Mouse (Mus musculus) liver, embryonic 15.5 days (tissue): ENCODE results near the gene Kif24. TPM values are rescaled to one million over a fixed set of nuclear protein-coding genes. Genes with fewer than 3 reads are reported as not detected.

Experiments used
- ATAC-seq: fragments of 200-750 bp; cut with Nextera tagmentation; 2 replicates; pipeline ENCODE4 v1.8.0; 2017; ENCODE audit warnings: moderate number of reproducible peaks, mild to moderate bottlenecking, moderate library complexity; ENCODE audit not compliant: insufficient read depth
- H3K27ac ChIP-seq: fragments of 300-500 bp; sonication (generic); replicated peaks from 2 replicates; pipeline ENCODE4 v1.5.1; 2015; ENCODE audit warnings: mild to moderate bottlenecking, inconsistent platforms
- H3K27me3 ChIP-seq: fragments of 300-500 bp; sonication (generic); 2 replicates; pipeline ENCODE4 v1.6.1; 2015; ENCODE audit warnings: mild to moderate bottlenecking, inconsistent platforms
- H3K36me3 ChIP-seq: fragments of 300-500 bp; sonication (generic); replicated peaks from 2 replicates; pipeline ENCODE4 v1.6.1; 2015; ENCODE audit warnings: moderate library complexity, mild to moderate bottlenecking, inconsistent platforms
- H3K4me1 ChIP-seq: fragments of 300-500 bp; sonication (generic); replicated peaks from 2 replicates; pipeline ENCODE4 v1.6.1; 2015; ENCODE audit warnings: inconsistent platforms
- H3K4me2 ChIP-seq: fragments of 300-500 bp; sonication (generic); 2 replicates; pipeline ENCODE4 v1.6.1; 2015; ENCODE audit warnings: moderate library complexity, mild to moderate bottlenecking, inconsistent platforms
- H3K4me3 ChIP-seq: fragments of 300-500 bp; sonication (generic); replicated peaks from 2 replicates; pipeline ENCODE4 v1.5.1; 2015; ENCODE audit warnings: mild to moderate bottlenecking, inconsistent platforms
- H3K9ac ChIP-seq: fragments of 300-500 bp; sonication (generic); 2 replicates; pipeline ENCODE4 v1.6.1; 2015; ENCODE audit warnings: moderate library complexity, mild to moderate bottlenecking, inconsistent platforms
- H3K9me3 ChIP-seq: fragments of 300-500 bp; sonication (generic); replicated peaks from 2 replicates; pipeline ENCODE4 v1.6.1; 2016; ENCODE audit warnings: inconsistent platforms
- WGBS: fragments of 180-500 bp; shearing (Covaris S2); methylation state at CpG from one replicate; pipeline ENCODE4 v1.1.7; 2015; ENCODE audit warnings: mixed read lengths; ENCODE audit not compliant: insufficient replicate concordance; 5-methylcytosine and 5-hydroxymethylcytosine counted together
- polyA plus RNA-seq: library from polyadenylated mRNA; unstranded; fragments of >200 nt; fragmentation: Nextera tagmentation; extraction: Ambion mirVana; gene quantifications from 2 replicates; pipeline ENCODE4 v1.2.1, GENCODE M21; 2015

Gene Kif24
- polyA plus RNA-seq, 1 experiment from 2014 or later = 5.5 TPM

DNA sequence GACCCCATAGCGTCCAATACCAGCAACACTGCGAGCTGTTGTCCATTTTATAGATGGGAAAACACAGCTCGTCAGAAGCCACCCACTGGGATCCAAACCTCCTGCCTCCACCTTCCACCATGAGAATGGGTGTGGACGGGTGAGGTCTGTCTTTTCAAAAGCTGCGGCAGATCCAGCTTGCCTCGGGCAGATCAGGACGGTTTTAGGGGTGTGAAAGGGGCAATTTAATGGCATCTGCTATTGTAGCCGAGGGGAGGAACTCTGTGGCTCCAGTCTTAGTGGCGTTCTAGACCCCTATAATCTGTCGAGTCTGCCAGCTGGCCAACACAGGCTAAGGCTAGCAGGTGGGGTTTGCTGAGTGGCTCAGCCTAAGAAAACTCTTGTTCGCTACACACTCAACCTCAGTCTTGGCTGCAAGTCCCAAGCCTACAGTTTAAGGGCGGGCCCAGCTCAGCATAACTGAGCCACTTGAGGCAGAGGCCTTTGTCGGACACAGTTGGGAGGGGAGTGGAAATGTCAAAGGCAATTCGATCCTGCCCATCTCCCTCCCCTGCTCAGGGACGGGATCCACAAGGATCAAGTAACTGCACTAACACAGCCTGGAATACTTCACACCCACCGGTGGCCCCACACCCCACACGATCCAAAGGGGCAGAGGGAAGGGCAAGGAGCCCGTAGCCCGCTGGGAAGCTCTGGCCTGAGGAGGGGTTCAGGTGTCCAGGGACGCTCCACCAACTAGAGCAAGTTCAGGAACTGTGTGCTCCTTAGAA lies 37.7 kb upstream of the Kif24 start:
- WGBS = 11% methylated on average over 20 of the region's 20 CpGs
- ATAC-seq = peak; percentile 15
- H3K27ac ChIP-seq = no peak overlapping the region

DNA sequence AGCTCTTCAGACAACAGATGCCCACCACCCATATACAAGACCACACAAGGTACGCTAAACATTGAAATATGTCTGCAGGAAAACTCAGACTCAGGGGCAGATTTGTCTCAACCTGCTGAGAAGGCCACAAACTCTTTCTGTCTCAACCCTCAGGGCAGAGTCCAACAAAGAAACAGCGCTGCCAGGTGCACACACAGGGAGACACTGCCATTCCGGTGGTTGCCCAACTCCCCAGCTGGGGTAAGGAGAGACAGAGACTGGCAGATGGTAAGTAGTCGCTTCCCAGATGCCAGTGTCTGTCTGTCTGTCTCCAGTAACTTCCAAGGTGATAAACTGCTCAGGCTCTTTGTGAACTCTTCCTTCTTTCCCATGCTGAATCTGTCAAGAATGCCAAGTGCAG lies 36.1 kb upstream of the Kif24 start:
- Histone ChIP-seq H3K36me3 (no peaks in the 10 kb centered on the region), H3K4me2 (no peak overlapping the region), H3K9me3 (no peaks in the 10 kb centered on the region), H3K27ac (no peak overlapping the region), H3K4me1 (peaks cover 32% of the 10 kb centered on the region), H3K4me3 (no peak overlapping the region), H3K9ac (no peak overlapping the region), H3K27me3 (peaks cover 74% of the 10 kb centered on the region)
- no peak for ATAC-seq
- WGBS = 60% methylated on average over 4 of the region's 4 CpGs

More for the DNA sequence above, 37.7 kb upstream of the Kif24 start:
- H3K9me3 ChIP-seq = no peaks in the 10 kb centered on the region
- no peaks in the 10 kb centered on the region for H3K36me3 ChIP-seq
- peak overlapping the region; percentile 70 for H3K4me2 ChIP-seq
- H3K27me3 ChIP-seq = peaks cover 74% of the 10 kb centered on the region
- H3K9ac ChIP-seq = no peak overlapping the region
- H3K4me1 ChIP-seq = peaks cover 46% of the 10 kb centered on the region
- peak overlapping the region; percentile 46 for H3K4me3 ChIP-seq

DNA sequence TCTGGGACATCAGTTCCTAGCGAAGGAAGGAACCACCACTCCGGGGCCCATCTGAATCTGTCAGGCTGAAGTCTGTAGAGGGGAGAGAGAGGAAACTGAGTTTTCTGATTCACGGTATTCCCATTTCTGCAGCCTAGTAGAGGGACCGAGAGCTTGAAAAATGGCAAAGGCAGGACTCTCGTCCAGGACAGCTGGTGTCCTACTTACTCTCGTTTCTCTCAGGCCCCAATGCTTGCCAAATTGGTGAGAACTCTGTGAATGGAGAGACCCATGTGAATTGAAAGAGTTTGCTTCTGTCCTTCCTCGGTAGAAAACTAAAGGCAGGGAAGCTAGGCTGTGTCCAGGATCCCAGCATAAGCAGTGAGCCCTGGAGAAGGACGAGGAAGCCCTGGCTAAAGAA lies 34.9 kb upstream of the Kif24 start:
- H3K4me3 ChIP-seq = no peak overlapping the region
- ATAC-seq = no peak
- peaks cover 34% of the 10 kb centered on the region for H3K4me1 ChIP-seq
- no peaks in the 10 kb centered on the region for H3K36me3 ChIP-seq
- H3K9me3 ChIP-seq = no peaks in the 10 kb centered on the region
- H3K27ac ChIP-seq = no peak overlapping the region
- peaks cover 84% of the 10 kb centered on the region for H3K27me3 ChIP-seq
- no peak overlapping the region for H3K4me2 ChIP-seq
- no peak overlapping the region for H3K9ac ChIP-seq
- 56% methylated on average over 8 of the region's 8 CpGs for WGBS

DNA sequence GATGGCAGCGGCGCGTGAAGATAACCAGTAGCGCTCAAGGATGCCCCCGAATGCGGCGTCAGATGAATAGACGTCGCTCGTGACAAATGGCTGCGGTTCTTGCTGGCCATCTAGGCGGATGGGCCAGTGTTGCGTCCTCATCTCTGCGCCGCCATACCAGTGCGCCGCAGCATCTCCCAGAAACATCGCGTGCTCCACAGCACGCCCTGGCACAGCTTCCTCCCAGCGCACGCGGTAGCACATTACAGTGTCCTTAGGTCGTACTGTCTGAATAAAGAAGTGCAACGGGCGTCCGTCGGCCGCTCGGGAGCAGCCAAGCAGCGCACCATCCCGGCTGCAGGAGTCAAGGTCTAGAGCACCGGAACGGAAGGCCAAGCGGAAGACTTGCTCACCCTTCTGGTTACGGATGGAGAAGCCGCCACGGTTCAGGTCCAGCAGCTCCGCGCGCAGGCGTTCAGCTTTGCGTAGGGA lies 34.3 kb upstream of the Kif24 start:
- no peak overlapping the region for H3K4me3 ChIP-seq
- no peaks in the 10 kb centered on the region for H3K9me3 ChIP-seq
- ATAC-seq = no peak
- H3K9ac ChIP-seq = no peak overlapping the region
- 4% methylated on average over 43 of the region's 43 CpGs for WGBS
- peaks cover 88% of the 10 kb centered on the region for H3K27me3 ChIP-seq
- H3K4me2 ChIP-seq = peak overlapping the region; percentile 40; the same call in 1 of the 2 replicates
- H3K27ac ChIP-seq = no peak overlapping the region
- H3K4me1 ChIP-seq = peaks cover 37% of the 10 kb centered on the region
- H3K36me3 ChIP-seq = no peaks in the 10 kb centered on the region

DNA sequence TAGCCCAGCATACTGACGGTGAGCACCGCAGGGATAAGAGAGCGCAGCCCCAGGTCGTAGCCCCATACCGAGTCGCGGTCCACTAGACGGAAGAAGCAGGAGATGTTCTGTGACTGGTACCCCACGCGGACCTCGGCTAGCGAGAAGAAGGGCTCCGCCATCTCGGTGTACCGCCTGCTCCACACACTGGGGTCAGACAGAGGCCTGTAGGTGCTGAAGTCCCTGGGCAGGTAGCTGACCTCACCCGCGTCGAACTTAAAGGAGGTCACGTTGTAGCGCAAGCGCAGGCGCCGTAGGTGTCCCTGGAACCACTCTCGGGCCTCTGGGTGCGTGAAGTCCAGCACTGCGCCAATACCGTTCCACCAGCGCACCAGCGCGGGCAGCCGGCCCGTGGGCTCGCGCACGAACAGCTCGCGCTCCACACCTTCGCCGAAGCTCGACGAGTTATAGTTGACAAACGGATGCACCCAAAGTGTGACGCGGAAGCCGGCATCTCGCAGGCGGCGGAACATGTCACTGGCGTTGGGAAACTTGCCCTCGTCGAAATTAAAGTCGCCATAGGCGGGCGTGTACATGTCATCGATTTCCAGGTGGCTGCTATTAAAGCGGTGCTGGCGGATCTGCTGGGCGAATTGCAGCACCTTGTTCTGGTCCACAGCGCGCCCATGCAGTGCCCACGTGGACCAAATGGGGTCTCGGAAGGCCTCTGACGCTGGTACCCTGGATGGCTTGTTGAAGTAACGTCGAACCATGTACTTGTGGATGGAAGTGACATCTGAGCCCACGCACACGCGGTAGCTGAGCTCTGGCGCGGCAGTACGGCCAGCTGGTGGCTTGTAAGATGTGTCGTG lies 33.5 kb upstream of the Kif24 start:
- Histone ChIP-seq H3K4me2 (peak overlapping the region; percentile 40), H3K9ac (no peak overlapping the region), H3K27ac (no peak overlapping the region), H3K36me3 (no peaks in the 10 kb centered on the region), H3K4me1 (peaks cover 42% of the 10 kb centered on the region), H3K27me3 (peaks cover 88% of the 10 kb centered on the region), H3K9me3 (no peaks in the 10 kb centered on the region), H3K4me3 (0 out of 2 replicates have a peak overlapping the region, but pooled peaks have one; percentile 4)
- 5% methylated on average over 72 of the region's 72 CpGs for WGBS
- no peak for ATAC-seq

DNA sequence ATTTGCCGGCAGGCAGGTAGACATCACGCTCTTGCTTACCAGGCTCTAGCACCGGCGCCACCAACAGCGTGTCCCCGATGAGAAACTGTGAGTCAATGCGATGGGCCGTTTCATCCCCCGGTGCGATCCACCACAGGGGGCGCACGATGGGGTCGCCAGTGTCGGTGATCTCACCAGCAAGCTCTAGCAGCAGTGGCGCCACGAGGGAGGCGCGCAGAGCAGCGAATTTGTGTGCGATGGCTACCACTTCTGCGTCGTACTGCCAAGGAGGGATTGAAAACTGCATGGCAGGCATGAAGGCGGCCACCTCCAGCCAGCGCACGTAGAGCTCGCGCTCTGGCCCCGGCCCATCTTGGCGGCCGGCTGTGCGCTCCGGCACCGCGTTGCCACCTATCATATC lies 32.9 kb upstream of the Kif24 start:
- no peak overlapping the region for H3K27ac ChIP-seq
- no peaks in the 10 kb centered on the region for H3K9me3 ChIP-seq
- no peaks in the 10 kb centered on the region for H3K36me3 ChIP-seq
- no peak overlapping the region for H3K9ac ChIP-seq
- peaks cover 36% of the 10 kb centered on the region for H3K4me1 ChIP-seq
- 0 out of 2 replicates have a peak overlapping the region, but pooled peaks have one; percentile 4 for H3K4me3 ChIP-seq
- peaks cover 83% of the 10 kb centered on the region for H3K27me3 ChIP-seq
- H3K4me2 ChIP-seq = peak overlapping the region; percentile 40
- 2% methylated on average over 34 of the region's 34 CpGs for WGBS
- no peak for ATAC-seq

DNA sequence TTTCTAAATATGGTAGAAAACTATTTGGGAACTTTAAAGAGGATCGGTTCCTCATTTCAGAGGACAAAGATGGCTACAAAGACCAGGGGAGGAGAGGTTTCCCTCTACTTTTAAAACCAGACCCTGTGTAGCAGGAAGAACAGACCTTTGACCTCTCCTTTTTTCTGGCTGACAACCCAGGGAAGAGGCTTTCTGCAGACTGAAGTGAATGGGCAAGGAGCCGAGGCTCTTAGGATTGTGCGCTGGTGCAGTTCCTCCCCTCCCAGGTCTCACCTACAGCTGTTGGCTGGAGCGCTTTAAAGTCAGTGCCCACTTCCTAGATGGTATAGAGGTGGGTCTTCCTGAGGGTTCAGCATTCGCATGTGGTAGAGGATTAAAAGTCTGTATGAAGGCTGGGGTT lies 32.4 kb upstream of the Kif24 start:
- H3K27me3 ChIP-seq = peaks cover 78% of the 10 kb centered on the region

DNA sequence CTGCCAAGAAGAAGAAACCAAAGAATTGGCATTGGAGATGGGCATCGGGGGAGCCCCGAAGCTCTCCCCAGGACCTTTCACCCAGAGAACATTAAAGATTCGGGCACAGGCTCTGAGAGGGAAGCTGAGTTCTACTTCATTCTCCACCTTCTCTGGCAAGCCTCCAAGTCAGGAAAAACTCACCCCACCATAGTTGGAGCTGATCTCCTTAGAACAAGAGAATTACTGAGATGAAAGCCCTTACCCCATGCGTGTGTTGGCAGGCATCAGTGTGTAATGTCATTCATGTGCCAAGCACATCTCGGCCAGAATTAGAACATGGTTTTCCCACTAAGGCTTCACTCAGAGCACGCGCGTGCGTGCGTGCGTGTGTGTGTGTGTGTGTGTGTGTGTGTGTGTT lies 31.2 kb upstream of the Kif24 start:
- no peak overlapping the region for H3K9ac ChIP-seq
- no peak overlapping the region for H3K27ac ChIP-seq
- H3K4me2 ChIP-seq = no peak overlapping the region
- H3K4me1 ChIP-seq = peaks cover 29% of the 10 kb centered on the region
- no peaks in the 10 kb centered on the region for H3K36me3 ChIP-seq
- ATAC-seq = no peak
- H3K27me3 ChIP-seq = peaks cover 66% of the 10 kb centered on the region
- no peaks in the 10 kb centered on the region for H3K9me3 ChIP-seq
- WGBS = 76% methylated on average over 11 of the region's 11 CpGs
- no peak overlapping the region for H3K4me3 ChIP-seq

More for the DNA sequence above, 32.4 kb upstream of the Kif24 start:
- WGBS = 36% methylated on average over 5 of the region's 5 CpGs
- no peak overlapping the region for H3K4me2 ChIP-seq
- H3K9ac ChIP-seq = no peak overlapping the region
- no peak overlapping the region for H3K27ac ChIP-seq
- H3K36me3 ChIP-seq = no peaks in the 10 kb centered on the region
- ATAC-seq = no peak
- H3K4me1 ChIP-seq = peaks cover 30% of the 10 kb centered on the region
- H3K4me3 ChIP-seq = no peak overlapping the region
- H3K9me3 ChIP-seq = no peaks in the 10 kb centered on the region

DNA sequence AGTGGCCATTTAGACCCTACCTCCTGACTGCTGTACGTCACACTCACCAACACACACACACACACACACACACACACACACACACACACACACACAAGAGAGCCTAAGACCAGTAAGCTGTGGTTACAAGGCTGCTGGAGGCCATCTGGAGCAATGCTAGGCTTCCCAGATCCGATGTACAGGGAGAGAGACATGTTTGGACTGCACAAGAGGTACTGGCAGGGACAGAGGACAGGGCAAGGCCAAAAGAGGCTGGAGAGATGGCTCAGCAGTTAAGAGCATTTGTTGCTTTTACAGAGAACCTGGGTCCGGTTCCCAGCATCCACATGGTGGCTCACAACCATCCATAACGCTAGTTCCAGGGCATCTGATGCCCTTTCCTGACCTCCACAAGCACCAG lies 30.4 kb upstream of the Kif24 start:
- Histone ChIP-seq H3K4me3 (no peak overlapping the region), H3K4me2 (no peak overlapping the region), H3K27ac (no peak overlapping the region), H3K27me3 (peaks cover 58% of the 10 kb centered on the region), H3K4me1 (peaks cover 29% of the 10 kb centered on the region), H3K9ac (no peak overlapping the region), H3K9me3 (no peaks in the 10 kb centered on the region), H3K36me3 (no peaks in the 10 kb centered on the region)
- 56% methylated on average over 4 of the region's 4 CpGs for WGBS
- ATAC-seq = no peak

DNA sequence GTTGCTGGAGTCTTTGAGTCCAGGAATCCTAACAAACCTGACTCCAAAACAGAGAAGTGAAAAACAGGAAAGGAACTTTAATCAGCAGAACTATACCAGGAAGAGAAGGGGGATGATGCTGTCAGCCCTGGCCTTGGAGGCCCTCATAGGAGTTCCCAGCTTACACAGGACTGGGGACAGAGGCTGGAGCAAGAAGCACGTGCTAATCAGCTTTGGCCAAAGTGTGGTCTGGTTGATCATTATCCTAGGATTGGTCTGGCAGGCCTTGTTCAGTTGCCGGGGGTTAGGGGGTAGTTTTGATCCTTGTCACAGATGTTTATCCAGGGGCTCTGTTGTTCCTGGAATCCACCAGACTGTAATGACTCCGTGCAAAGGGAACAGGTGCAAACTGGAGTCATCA lies 29.7 kb upstream of the Kif24 start:
- peak; percentile 68 for ATAC-seq
- Histone ChIP-seq H3K4me1 (peaks cover 29% of the 10 kb centered on the region), H3K4me3 (no peak overlapping the region), H3K36me3 (no peaks in the 10 kb centered on the region), H3K9me3 (no peaks in the 10 kb centered on the region), H3K4me2 (no peak overlapping the region), H3K27ac (no peak overlapping the region), H3K27me3 (peaks cover 51% of the 10 kb centered on the region), H3K9ac (no peak overlapping the region)
- 21% methylated on average over 3 of the region's 3 CpGs for WGBS

DNA sequence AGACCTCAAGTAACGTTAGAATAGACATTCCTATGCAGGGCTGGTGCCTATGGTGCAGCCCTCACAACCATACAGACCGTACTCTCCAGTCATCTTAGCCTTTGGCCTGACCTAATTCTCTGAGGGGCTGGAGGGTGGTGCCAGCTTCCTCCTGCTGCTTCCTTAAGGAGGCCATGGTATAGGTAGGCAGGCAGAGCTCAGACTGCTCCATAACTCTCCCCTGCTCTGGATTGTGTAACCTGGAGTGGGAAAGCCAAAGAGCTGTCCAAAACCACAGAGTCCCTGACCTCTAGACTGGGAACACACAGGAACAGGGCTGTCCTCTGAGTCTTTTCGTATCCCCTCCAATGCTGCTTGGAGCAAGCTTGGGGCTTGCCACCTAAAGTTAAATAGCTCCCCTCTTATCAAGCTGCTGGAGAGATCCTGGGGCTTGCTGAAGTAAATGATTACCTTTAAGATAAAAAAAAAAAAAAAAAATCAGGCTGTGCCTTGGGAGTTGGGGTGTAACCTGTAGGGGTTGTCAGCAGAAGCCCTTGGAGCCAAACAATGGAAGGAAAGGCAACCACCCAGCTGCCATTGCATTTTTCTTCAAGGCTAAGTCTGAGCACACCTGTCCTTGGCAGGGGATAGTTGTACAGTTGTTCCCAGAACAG lies 28.9 kb upstream of the Kif24 start:
- Histone ChIP-seq H3K36me3 (no peaks in the 10 kb centered on the region), H3K27ac (no peak overlapping the region), H3K9me3 (no peaks in the 10 kb centered on the region), H3K4me3 (no peak overlapping the region), H3K27me3 (peaks cover 44% of the 10 kb centered on the region), H3K9ac (no peak overlapping the region), H3K4me1 (peaks cover 24% of the 10 kb centered on the region), H3K4me2 (no peak overlapping the region)
- WGBS = 48% methylated on average over 3 of the region's 3 CpGs
- no peak; the same call in 1 of the 2 replicates for ATAC-seq
